Mouse (Mus musculus) kidney, adult 2 months (tissue): ENCODE measurements at regions not wholly inside any gene's neighbourhood (a gene's known extent, or its start where the extent isn't known, plus 50 kb on each side); places are given as distances from the start of the nearest gene placed in this dataset.

Source experiments
- DNase-seq: peaks from one replicate; pipeline ENCODE4 v3.0.0; 2021
- H3K27ac ChIP-seq: fragments of 200-500 bp; 2 replicates; pipeline ENCODE4 v1.5.1; 2012; ENCODE audit warnings: low read depth, low read length, control low read depth, inconsistent platforms; ENCODE audit not compliant: insufficient read depth
- H3K27me3 ChIP-seq: fragments of 200-500 bp; replicated peaks from 2 replicates; pipeline ENCODE4 v1.6.1; 2012; ENCODE audit warnings: mild to moderate bottlenecking, moderate library complexity, low read length, inconsistent platforms; ENCODE audit not compliant: control insufficient read depth, insufficient read depth
- H3K36me3 ChIP-seq: fragments of 200-500 bp; 2 replicates; pipeline ENCODE4 v1.6.1; 2012; ENCODE audit warnings: mild to moderate bottlenecking, moderate library complexity, low read length, inconsistent platforms; ENCODE audit not compliant: control insufficient read depth, insufficient read depth
- H3K4me1 ChIP-seq: fragments of 200-500 bp; 2 replicates; pipeline ENCODE4 v1.6.1; 2011; ENCODE audit warnings: low read length; ENCODE audit not compliant: control insufficient read depth, insufficient read depth
- H3K4me3 ChIP-seq: fragments of 200-500 bp; 2 replicates; pipeline ENCODE4 v1.5.1; 2011; ENCODE audit warnings: mild to moderate bottlenecking, low read depth, low read length, control low read depth; ENCODE audit not compliant: insufficient read depth
- CTCF ChIP-seq: fragments of 200-500 bp; conservative IDR thresholded peaks from 2 replicates; pipeline ENCODE4 v1.5.1; 2011; ENCODE audit warnings: low read depth, mild to moderate bottlenecking, control low read depth, low read length, moderate library complexity, mixed read lengths; ENCODE audit not compliant: insufficient read depth, insufficient read length
- POLR2A ChIP-seq: fragments of 200-500 bp; IDR thresholded peaks from one replicate; pipeline ENCODE4 v1.6.1; 2011; ENCODE audit warnings: low read depth, low read length, control low read depth
- WGBS: fragments of 180-500 bp; shearing (Covaris S2); methylation state at CpG from one replicate; pipeline ENCODE4 v1.1.7; 2018; 5-methylcytosine and 5-hydroxymethylcytosine counted together

- H3K4me1 ChIP-seq = no peaks in the 10 kb centered on the region
- DNase-seq = no peak
- no peaks in the 10 kb centered on the region for H3K36me3 ChIP-seq
- H3K27ac ChIP-seq = no peak overlapping the region
- H3K27me3 ChIP-seq = no peaks in the 10 kb centered on the region; the same call in 1 of the 2 replicates
- no peak overlapping the region for H3K4me3 ChIP-seq
- WGBS = 39% methylated on average over 2 of the region's 2 CpGs
- TF ChIP-seq POLR2A = no peak
- no peak for TF ChIP-seq CTCF
These were observed 98.8 kb upstream of the Adcy1 start for GRCm38 (mm10) chr11:6964524-6964923.

GRCm38 (mm10) chr11:6963600-6963999 is 99.7 kb upstream of the Adcy1 start:
- TF ChIP-seq POLR2A (no peak), CTCF (no peak)
- Histone ChIP-seq H3K27me3 (no peaks in the 10 kb centered on the region; the same call in 1 of the 2 replicates), H3K4me3 (no peak overlapping the region), H3K36me3 (no peaks in the 10 kb centered on the region), H3K27ac (no peak overlapping the region), H3K4me1 (no peaks in the 10 kb centered on the region)
- DNase-seq = no peak
- 78% methylated on average over 3 of the region's 3 CpGs for WGBS

GRCm38 (mm10) chr11:6962786-6963575 is 100.3 kb upstream of the Adcy1 start:
- WGBS = 88% methylated on average over 1 of the region's 1 CpGs
- H3K4me3 ChIP-seq = no peak overlapping the region
- H3K27ac ChIP-seq = no peak overlapping the region
- no peaks in the 10 kb centered on the region; the same call in 1 of the 2 replicates for H3K27me3 ChIP-seq
- no peaks in the 10 kb centered on the region for H3K4me1 ChIP-seq
- H3K36me3 ChIP-seq = no peaks in the 10 kb centered on the region
- TF ChIP-seq POLR2A (no peak), CTCF (no peak)
- DNase-seq = no peak

GRCm38 (mm10) chr11:6962322-6962721 is 101.0 kb upstream of the Adcy1 start:
- DNase-seq = no peak
- Histone ChIP-seq H3K27ac (no peak overlapping the region), H3K4me1 (no peaks in the 10 kb centered on the region), H3K36me3 (no peaks in the 10 kb centered on the region), H3K4me3 (no peak overlapping the region), H3K27me3 (no peaks in the 10 kb centered on the region; the same call in 1 of the 2 replicates)
- TF ChIP-seq POLR2A = no peak
- TF ChIP-seq CTCF = no peak

GRCm38 (mm10) chr11:6952787-6953186 is 110.5 kb upstream of the Adcy1 start:
- 61% methylated on average over 1 of the region's 1 CpGs for WGBS
- Histone ChIP-seq H3K4me3 (no peak overlapping the region), H3K27me3 (no peaks in the 10 kb centered on the region), H3K27ac (no peak overlapping the region), H3K36me3 (no peaks in the 10 kb centered on the region), H3K4me1 (peaks cover 6% of the 10 kb centered on the region; the same call in 1 of the 2 replicates)
- TF ChIP-seq CTCF = no peak
- no peak for TF ChIP-seq POLR2A
- peak; percentile 13 for DNase-seq

GRCm38 (mm10) chr11:6951361-6951760 is 111.9 kb upstream of the Adcy1 start:
- DNase-seq = no peak

GRCm38 (mm10) chr11:6949051-6949450 is 111.6 kb upstream of the Gm11983 start:
- H3K27me3 ChIP-seq = no peaks in the 10 kb centered on the region
- no peak for TF ChIP-seq POLR2A
- no peak for TF ChIP-seq CTCF
- 61% methylated on average over 2 of the region's 2 CpGs for WGBS
- no peak overlapping the region for H3K27ac ChIP-seq
- H3K36me3 ChIP-seq = no peaks in the 10 kb centered on the region
- no peaks in the 10 kb centered on the region for H3K4me1 ChIP-seq
- no peak overlapping the region for H3K4me3 ChIP-seq
- DNase-seq = no peak

More at GRCm38 (mm10) chr11:6951361-6951760, 111.9 kb upstream of the Adcy1 start:
- TF ChIP-seq CTCF = no peak
- TF ChIP-seq POLR2A = no peak
- Histone ChIP-seq H3K27ac (no peak overlapping the region), H3K36me3 (no peaks in the 10 kb centered on the region), H3K4me1 (peaks cover 2% of the 10 kb centered on the region; the same call in 1 of the 2 replicates), H3K27me3 (no peaks in the 10 kb centered on the region), H3K4me3 (no peak overlapping the region)
